Mouse (Mus musculus) C2C12 (cell line): ENCODE results near the gene Ltn1. TPM values are rescaled to one million over a fixed set of nuclear protein-coding genes. Genes with fewer than 3 reads are reported as not detected.

ENCODE experiments used
- H3K27me3 ChIP-seq: one replicate; pipeline ENCODE4 v1.6.1; 2011; ENCODE audit not compliant: control insufficient read depth, insufficient read depth, insufficient read length
- H3K36me3 ChIP-seq: one replicate; pipeline ENCODE4 v1.6.1; 2011; ENCODE audit not compliant: control insufficient read depth, insufficient read depth
- H3K4me3 ChIP-seq: one replicate; pipeline ENCODE4 v1.5.1; 2011; ENCODE audit warnings: mild to moderate bottlenecking, control low read depth; ENCODE audit not compliant: poor library complexity, insufficient read depth, severe bottlenecking
- H3K79me2 ChIP-seq: one replicate; pipeline ENCODE4 v1.6.1; 2011; ENCODE audit not compliant: control insufficient read depth, insufficient read depth
- H3K79me3 ChIP-seq: one replicate; pipeline ENCODE4 v1.6.1; 2011; ENCODE audit warnings: low read depth, control low read depth
- H3ac ChIP-seq: one replicate; pipeline ENCODE3; 2011; ENCODE audit warnings: low read depth; ENCODE audit not compliant: control insufficient read depth, insufficient read length
- CEBPB ChIP-seq: IDR thresholded peaks from one replicate; pipeline ENCODE4 v1.6.1; 2011; ENCODE audit warnings: low read depth, mild to moderate bottlenecking, control low read depth, moderate library complexity
- CTCF ChIP-seq: IDR thresholded peaks from one replicate; pipeline ENCODE4 v1.5.1; 2011; ENCODE audit not compliant: control insufficient read depth, insufficient read depth, insufficient read length
- FOSL1 ChIP-seq: IDR thresholded peaks from one replicate; pipeline ENCODE4 v1.8.0; 2011; ENCODE audit warnings: mild to moderate bottlenecking, low read length; ENCODE audit not compliant: poor library complexity, insufficient read depth, severe bottlenecking
- MAX ChIP-seq: IDR thresholded peaks from one replicate; pipeline ENCODE4 v1.6.1; 2011; ENCODE audit warnings: mild to moderate bottlenecking, control low read depth
- MYOD1 ChIP-seq: IDR thresholded peaks from one replicate; pipeline ENCODE4 v1.6.1; 2011; ENCODE audit warnings: low read depth; ENCODE audit not compliant: control insufficient read depth, insufficient read length
- MYOG ChIP-seq: IDR thresholded peaks from one replicate; pipeline ENCODE4 v1.6.1; 2011; ENCODE audit not compliant: control insufficient read depth, insufficient read length; ENCODE audit errors: extremely low read depth
- USF1 ChIP-seq: IDR thresholded peaks from one replicate; pipeline ENCODE4 v1.6.1; 2011; ENCODE audit warnings: low read depth, mild to moderate bottlenecking, control low read depth, moderate library complexity
- polyA plus RNA-seq: library from polyadenylated mRNA; unstranded; fragments of >200 nt; fragmentation: generic; extraction: Trizol; gene quantifications from one replicate; pipeline ENCODE4 v1.2.1, GENCODE M21; 2012; ENCODE audit warnings: missing spikeins

Ltn1 gene
- polyA plus RNA-seq, 1 experiment, result 6.8 TPM

DNA sequence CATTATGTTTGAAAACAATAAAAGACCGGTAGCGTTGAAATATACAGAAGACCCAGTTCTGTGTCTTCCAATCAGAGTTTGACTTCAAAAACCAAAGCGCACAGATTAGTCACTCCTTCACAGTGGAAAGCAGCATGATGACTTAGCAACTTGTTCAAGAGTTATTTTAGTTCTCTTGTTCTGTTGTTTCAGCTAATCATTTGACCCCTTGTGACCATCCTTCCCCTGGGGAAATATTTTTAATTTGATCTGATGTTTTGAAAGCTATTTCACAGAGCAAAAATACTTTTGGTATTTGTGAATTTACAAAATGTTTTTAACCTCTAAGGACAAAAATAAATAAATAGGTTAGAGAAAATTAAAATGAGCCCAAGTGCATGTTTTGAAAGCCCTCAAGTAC lies 97.7 kb downstream of the Ltn1 start:
- Histone ChIP-seq H3K79me3 (no peaks in the 10 kb centered on the region), H3K36me3 (no peaks in the 10 kb centered on the region), H3K27me3 (no peaks in the 10 kb centered on the region), H3K79me2 (no peaks in the 10 kb centered on the region), H3K4me3 (no peak overlapping the region), H3ac (no peak overlapping the region)
- TF ChIP-seq MYOD1, result no peak
- no peak for TF ChIP-seq MYOG
- no peak for TF ChIP-seq CEBPB
- no peak for TF ChIP-seq CTCF
- TF ChIP-seq MAX, result no peak
- TF ChIP-seq FOSL1, result no peak
- TF ChIP-seq USF1, result no peak

DNA sequence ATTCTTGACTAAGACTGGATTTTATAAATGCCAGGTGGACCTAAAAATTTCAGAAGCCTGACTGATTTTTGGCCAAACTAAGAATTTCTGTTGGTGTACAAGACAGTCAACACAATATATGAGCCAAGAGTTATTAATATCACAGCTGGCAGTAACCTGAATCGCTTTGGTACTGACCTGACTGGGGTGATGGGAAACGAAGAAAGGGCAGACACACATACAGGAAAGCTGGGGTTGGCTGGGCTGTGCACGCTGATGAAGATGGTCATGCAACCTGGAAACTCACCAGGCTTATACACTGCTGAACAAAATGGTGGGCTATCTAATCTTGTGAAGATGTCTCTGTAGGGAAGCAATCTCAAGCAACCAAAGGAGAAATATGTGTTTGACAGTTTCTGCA lies 102.4 kb downstream of the Ltn1 start:
- TF ChIP-seq MAX (no peak), USF1 (no peak), FOSL1 (no peak), MYOG (no peak)
- Histone ChIP-seq H3K27me3 (no peaks in the 10 kb centered on the region), H3K79me3 (no peaks in the 10 kb centered on the region)

More for the DNA sequence above, 102.4 kb downstream of the Ltn1 start:
- no peak overlapping the region for H3ac ChIP-seq
- no peaks in the 10 kb centered on the region for H3K36me3 ChIP-seq
- no peaks in the 10 kb centered on the region for H3K79me2 ChIP-seq
- no peak overlapping the region for H3K4me3 ChIP-seq

Other genes starting within 250 kb of the Ltn1 start
- gene N6amt1, start 78.4 kb downstream of the Ltn1 start, polyA plus RNA-seq, result 7.3 TPM
- 5.2 TPM for gene Rwdd2b, start 8.0 kb upstream of the Ltn1 start, polyA plus RNA-seq
- gene Usp16, start 22.1 kb upstream of the Ltn1 start, polyA plus RNA-seq, result 18.4 TPM
- 162 TPM for gene Cct8, start 63.3 kb upstream of the Ltn1 start, polyA plus RNA-seq
- gene Map3k7cl, start 120.7 kb upstream of the Ltn1 start, polyA plus RNA-seq, result 0.11 TPM